Mouse (Mus musculus) testis, adult 2 months (tissue): ENCODE measurements around the gene Glipr2. TPM values are rescaled to one million over a fixed set of nuclear protein-coding genes. Genes with fewer than 3 reads are reported as not detected.

Experiments used
- H3K27ac ChIP-seq: fragments of 200-500 bp; 2 replicates; pipeline ENCODE4 v1.5.1; 2012; ENCODE audit warnings: low read depth, low read length; ENCODE audit not compliant: control insufficient read depth, insufficient read depth
- H3K27me3 ChIP-seq: fragments of 200-500 bp; 2 replicates; pipeline ENCODE4 v1.6.1; 2012; ENCODE audit warnings: mild to moderate bottlenecking, low read length, moderate library complexity; ENCODE audit not compliant: control insufficient read depth, insufficient read depth
- H3K36me3 ChIP-seq: fragments of 200-500 bp; 2 replicates; pipeline ENCODE4 v1.6.1; 2012; ENCODE audit warnings: mild to moderate bottlenecking, low read length; ENCODE audit not compliant: control insufficient read depth, insufficient read depth
- H3K4me1 ChIP-seq: fragments of 200-500 bp; 2 replicates; pipeline ENCODE4 v1.6.1; 2012; ENCODE audit warnings: low read length; ENCODE audit not compliant: control insufficient read depth, insufficient read depth
- H3K4me3 ChIP-seq: fragments of 200-500 bp; 2 replicates; pipeline ENCODE4 v1.5.1; 2012; ENCODE audit warnings: low read depth, mild to moderate bottlenecking, low read length, moderate library complexity, mixed read lengths; ENCODE audit not compliant: control insufficient read depth
- CTCF ChIP-seq: fragments of 200-500 bp; IDR thresholded peaks from 2 replicates; pipeline ENCODE4 v1.5.1; 2012; ENCODE audit warnings: low read depth, mild to moderate bottlenecking, inconsistent platforms, low read length, moderate library complexity; ENCODE audit not compliant: control insufficient read depth, insufficient read depth, insufficient replicate concordance
- POLR2A ChIP-seq: fragments of 200-500 bp; IDR thresholded peaks from 2 replicates; pipeline ENCODE4 v1.6.1; 2012; ENCODE audit warnings: low read depth, mild to moderate bottlenecking, inconsistent platforms, low read length, moderate library complexity; ENCODE audit not compliant: control insufficient read depth
- polyA plus RNA-seq: library from polyadenylated mRNA; depleted of rRNA; stranded (reverse); fragments of >200 nt; gene quantifications from 2 replicates; pipeline ENCODE4 v1.2.3, GENCODE M21; 2012; rRNA removed

The Glipr2 gene
- polyA plus RNA-seq = 1.6 and 1.8 TPM in 2 replicates

DNA sequence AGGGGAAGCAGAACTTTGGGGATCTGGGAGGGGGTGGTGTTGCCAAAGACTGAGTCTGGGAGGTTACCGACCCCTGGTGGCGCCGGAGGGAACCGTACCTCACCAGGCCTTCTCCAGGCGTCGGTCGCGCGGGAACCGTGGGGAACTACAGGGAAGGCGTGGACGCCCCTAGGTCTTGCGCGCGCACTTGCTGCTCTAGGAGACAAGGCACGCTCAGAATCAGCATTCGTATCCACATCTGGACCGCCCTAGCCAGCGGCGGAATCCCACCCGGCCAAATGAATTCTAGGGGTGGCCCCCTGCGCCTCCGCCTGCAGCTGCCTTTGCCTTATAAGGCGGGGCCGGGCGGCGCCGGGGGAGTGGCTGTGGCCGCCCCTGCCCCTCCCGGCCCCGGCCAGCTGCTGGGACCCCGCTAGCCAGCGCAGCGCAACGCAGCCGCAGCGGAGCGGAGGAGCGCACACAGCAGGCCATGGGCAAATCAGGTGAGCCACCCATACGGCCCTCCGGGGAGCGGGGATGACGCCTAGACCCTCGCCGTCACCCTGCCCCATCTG lies at the start of gene Glipr2:
Glipr2 (plus strand) TSS at position 110 of the 554 bp plus-strand sequence.
- H3K36me3 ChIP-seq = no peaks in the 10 kb centered on the region
- H3K4me1 ChIP-seq = peaks cover 18% of the 10 kb centered on the region
- TF ChIP-seq CTCF = peak; percentile 43; the same call in 1 of the 2 replicates
- peak; percentile 27; the same call in 1 of the 2 replicates for TF ChIP-seq POLR2A
- H3K4me3 ChIP-seq = peak within 1 kb of the TSS; percentile 70
- no peaks in the 10 kb centered on the region for H3K27me3 ChIP-seq
- no peak within 1 kb of the TSS for H3K27ac ChIP-seq

DNA sequence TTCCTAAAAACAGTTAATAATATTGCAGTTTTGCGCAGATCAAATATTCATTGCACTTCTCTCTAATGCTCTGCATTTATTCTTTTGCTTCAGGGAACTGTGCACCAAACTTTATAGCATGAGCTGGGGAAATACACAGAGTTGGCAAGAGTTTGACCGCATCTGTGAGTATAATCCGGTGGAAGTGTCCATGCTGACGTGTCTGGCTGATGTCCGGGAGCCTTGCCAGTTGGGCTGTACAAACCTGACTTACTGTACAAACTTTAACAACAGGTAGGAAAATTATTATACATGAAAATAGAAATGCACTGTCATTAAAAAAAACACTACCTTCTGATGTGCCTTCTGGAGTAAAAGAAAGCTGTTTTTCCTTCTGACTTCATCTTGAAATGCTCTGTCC lies 39.0 kb upstream of the Glipr2 start:
- no peaks in the 10 kb centered on the region for H3K4me1 ChIP-seq
- no peaks in the 10 kb centered on the region for H3K36me3 ChIP-seq
- TF ChIP-seq POLR2A (no peak), CTCF (no peak)

DNA sequence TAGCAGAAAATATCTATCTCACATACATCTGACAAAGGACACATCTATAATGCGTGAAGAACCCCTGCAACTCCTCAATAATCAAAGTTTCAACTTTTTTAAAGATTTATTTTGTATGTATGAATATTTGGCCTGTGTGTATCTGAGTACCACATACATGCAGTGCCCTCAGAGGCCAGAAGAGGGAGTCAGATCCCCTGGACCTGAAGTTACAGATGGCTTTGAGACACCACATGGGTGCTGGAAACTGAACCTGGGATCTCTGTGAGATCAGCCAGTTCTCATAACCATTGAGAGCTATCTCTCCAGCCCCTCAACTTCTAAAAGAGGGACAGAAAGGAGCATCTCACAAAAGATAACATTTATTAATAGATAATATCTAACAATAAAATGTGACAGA lies 36.6 kb upstream of the Glipr2 start:
- no peaks in the 10 kb centered on the region for H3K27me3 ChIP-seq
- H3K4me3 ChIP-seq = no peak overlapping the region
- no peak overlapping the region for H3K27ac ChIP-seq
- H3K36me3 ChIP-seq = no peaks in the 10 kb centered on the region
- H3K4me1 ChIP-seq = no peaks in the 10 kb centered on the region; the same call in 1 of the 2 replicates
- TF ChIP-seq CTCF = no peak

More for the DNA sequence above, 39.0 kb upstream of the Glipr2 start:
- H3K4me3 ChIP-seq = no peak overlapping the region
- no peaks in the 10 kb centered on the region for H3K27me3 ChIP-seq
- no peak overlapping the region for H3K27ac ChIP-seq

DNA sequence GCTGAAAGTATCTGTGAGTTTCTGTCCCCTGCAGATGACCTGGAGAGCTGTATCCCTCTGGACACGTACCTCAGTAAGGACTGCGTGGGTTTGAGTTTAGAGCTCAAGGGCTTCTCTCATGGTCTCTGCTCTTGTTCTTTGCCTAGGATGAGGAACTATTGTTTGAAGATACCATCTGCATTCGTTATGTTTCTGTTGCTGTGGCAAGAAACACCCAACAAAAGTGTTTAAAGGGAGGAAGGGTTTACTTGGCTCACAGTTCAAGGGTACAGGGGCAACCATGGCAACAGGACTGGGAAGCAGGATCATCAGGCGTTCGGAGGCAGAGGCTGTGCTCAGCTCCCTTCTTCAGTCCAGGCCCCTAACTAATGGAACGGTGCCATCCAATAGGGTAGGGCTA lies 32.1 kb upstream of the Glipr2 start:
- Histone ChIP-seq H3K27me3 (no peaks in the 10 kb centered on the region), H3K4me1 (no peaks in the 10 kb centered on the region; the same call in 1 of the 2 replicates), H3K4me3 (no peak overlapping the region), H3K36me3 (no peaks in the 10 kb centered on the region; the same call in 1 of the 2 replicates), H3K27ac (no peak overlapping the region)
- TF ChIP-seq CTCF = no peak
- TF ChIP-seq POLR2A = no peak

DNA sequence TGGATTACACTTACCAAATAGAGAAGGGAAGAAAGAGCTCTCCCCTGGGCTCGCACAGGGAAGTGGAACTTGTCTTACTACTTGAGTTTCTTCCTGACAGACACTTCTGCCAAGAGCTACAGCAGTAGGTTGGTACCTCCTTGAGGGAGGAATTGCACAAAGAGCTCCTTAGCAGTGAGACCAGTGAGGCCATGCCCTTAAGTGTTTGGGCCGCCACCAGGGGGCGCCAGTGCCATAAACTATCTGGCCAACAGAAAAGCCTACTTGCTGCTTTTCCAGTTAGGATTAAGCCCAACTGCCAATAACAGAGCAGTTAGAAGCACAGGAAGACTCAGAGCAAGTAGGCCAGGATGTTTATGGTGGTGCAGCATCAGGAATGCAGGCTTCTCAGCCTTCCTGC lies 31.4 kb upstream of the Glipr2 start:
- no peak overlapping the region for H3K4me3 ChIP-seq
- no peak overlapping the region for H3K27ac ChIP-seq
- H3K36me3 ChIP-seq = no peaks in the 10 kb centered on the region; the same call in 1 of the 2 replicates
- H3K4me1 ChIP-seq = no peaks in the 10 kb centered on the region; the same call in 1 of the 2 replicates
- no peak for TF ChIP-seq POLR2A
- TF ChIP-seq CTCF = peak; percentile 80
- H3K27me3 ChIP-seq = no peaks in the 10 kb centered on the region

DNA sequence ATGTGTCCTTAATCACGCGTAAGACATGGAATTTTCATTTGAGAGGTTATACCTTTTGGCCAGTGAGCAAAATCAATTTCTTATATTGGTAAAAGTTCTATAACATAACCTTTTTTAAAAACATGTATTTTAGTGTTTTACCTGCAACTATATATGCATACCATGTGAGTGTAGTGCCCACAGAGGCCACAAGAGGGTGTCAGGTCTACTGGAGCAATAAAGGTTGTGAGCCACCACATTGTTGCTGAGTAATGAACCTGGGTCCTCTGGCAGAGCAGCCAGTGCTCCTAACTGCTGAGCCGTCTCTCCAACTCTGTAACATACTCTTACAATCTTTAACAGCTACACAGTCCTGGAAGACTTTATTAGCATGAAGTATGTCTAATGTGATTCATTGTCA lies 29.4 kb upstream of the Glipr2 start:
- no peak overlapping the region for H3K27ac ChIP-seq
- H3K4me1 ChIP-seq = no peaks in the 10 kb centered on the region; the same call in 1 of the 2 replicates
- H3K4me3 ChIP-seq = no peak overlapping the region
- H3K36me3 ChIP-seq = no peaks in the 10 kb centered on the region; the same call in 1 of the 2 replicates
- TF ChIP-seq CTCF = no peak
- no peak for TF ChIP-seq POLR2A
- no peaks in the 10 kb centered on the region for H3K27me3 ChIP-seq

DNA sequence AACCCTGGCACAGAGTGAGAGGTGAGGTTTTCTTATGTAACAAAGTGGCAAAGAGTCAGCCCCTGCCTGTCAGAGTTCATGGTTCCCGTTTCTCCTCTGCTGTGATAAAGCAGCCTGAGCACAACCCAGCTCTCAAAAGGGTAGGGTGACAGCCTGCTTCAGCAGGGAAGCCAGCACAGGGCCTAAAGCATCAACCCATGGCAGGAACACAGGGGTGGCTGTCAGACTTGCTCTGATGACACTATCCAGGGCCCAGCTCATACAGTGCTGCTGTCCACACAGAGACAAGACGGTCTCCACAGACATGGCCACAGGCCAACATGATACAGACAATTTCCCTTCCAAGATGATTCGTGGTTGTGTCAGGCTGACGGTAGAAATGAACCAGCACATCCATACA lies 25.3 kb upstream of the Glipr2 start:
- H3K36me3 ChIP-seq = peaks cover 2% of the 10 kb centered on the region; the same call in 1 of the 2 replicates
- no peak for TF ChIP-seq CTCF
- no peak for TF ChIP-seq POLR2A
- no peak overlapping the region for H3K4me3 ChIP-seq
- no peaks in the 10 kb centered on the region for H3K4me1 ChIP-seq
- no peaks in the 10 kb centered on the region for H3K27me3 ChIP-seq
- H3K27ac ChIP-seq = no peak overlapping the region
